8 mouse cellular contexts compared by ENCODE assay signal in genomic region chr14:76693351-76694317, GRCm38 (mm10).
DNase-seq lines count a peak whose midpoint lies in the region; ATAC-seq and TF ChIP-seq lines count a peak whose summit lies in the region.

No protein-coding gene starts in this region.

- no peak for DNase-seq in liver, embryonic 11.5 days (ENCODE audit: low spot score)
- no peak for DNase-seq in liver
- no peak for DNase-seq in cerebellum, adult 18-20 months
- no peak for DNase-seq in right cerebral cortex, adult 2 months (ENCODE audit: low spot score in 2 of 2)
- DNase-seq in retina, postnatal 1 day, result no peak

- peak; percentile 8; the same call in 1 of the 2 replicates for ATAC-seq in liver, embryonic 11.5 days (replicated peaks; ENCODE audit: low FRiP score)
- no peak for ATAC-seq in kidney, embryonic 14.5 days (ENCODE audit: low FRiP score, low TSS enrichment)
- ATAC-seq in neural tube, embryonic 13.5 days (ENCODE audit: low read depth), result no peak

- no peaks in the 10 kb centered on the region for H3K9me3 ChIP-seq in liver, embryonic 11.5 days (ENCODE audit: control insufficient read depth, low read length)
- no peaks in the 10 kb centered on the region for H3K9me3 ChIP-seq in kidney, embryonic 14.5 days (ENCODE audit: control insufficient read depth, low read length)
- no peaks in the 10 kb centered on the region for H3K9me3 ChIP-seq in neural tube, embryonic 13.5 days

- no peaks in the 10 kb centered on the region for H3K36me3 ChIP-seq in liver, embryonic 11.5 days (ENCODE audit: control insufficient read depth, insufficient read depth, low read length)
- H3K36me3 ChIP-seq in kidney, embryonic 14.5 days (ENCODE audit: control insufficient read depth, insufficient read depth, low read length), result no peaks in the 10 kb centered on the region
- H3K36me3 ChIP-seq in neural tube, embryonic 13.5 days, result no peaks in the 10 kb centered on the region

- no peak overlapping the region for H3K27ac ChIP-seq in liver, embryonic 11.5 days (ENCODE audit: low read depth, low read length)
- H3K27ac ChIP-seq in embryonic fibroblast, embryonic 13.5 days (ENCODE audit: insufficient read depth, low read length), result peak overlapping the region; percentile 91
- H3K27ac ChIP-seq in kidney, embryonic 14.5 days (ENCODE audit: low read depth, low read length), result peak overlapping the region; percentile 56
- peak overlapping the region; percentile 64 for H3K27ac ChIP-seq in neural tube, embryonic 13.5 days (replicated peaks)

- H3K27me3 ChIP-seq in liver, embryonic 11.5 days (replicated peaks; ENCODE audit: control insufficient read depth, insufficient read depth, low read length), result no peaks in the 10 kb centered on the region
- no peaks in the 10 kb centered on the region for H3K27me3 ChIP-seq in kidney, embryonic 14.5 days (ENCODE audit: control insufficient read depth, insufficient read depth, low read length)
- no peaks in the 10 kb centered on the region; the same call in 1 of the 2 replicates for H3K27me3 ChIP-seq in neural tube, embryonic 13.5 days

- H3K4me1 ChIP-seq in liver, embryonic 11.5 days (replicated peaks; ENCODE audit: control insufficient read depth, insufficient read depth, low read length), result peaks cover 26% of the 10 kb centered on the region
- peaks cover 18% of the 10 kb centered on the region for H3K4me1 ChIP-seq in embryonic fibroblast, embryonic 13.5 days (ENCODE audit: control insufficient read depth, insufficient read depth, low read length)
- peaks cover 40% of the 10 kb centered on the region for H3K4me1 ChIP-seq in kidney, embryonic 14.5 days (ENCODE audit: control insufficient read depth, insufficient read depth, low read length)
- H3K4me1 ChIP-seq in neural tube, embryonic 13.5 days (replicated peaks), result peaks cover 29% of the 10 kb centered on the region

- no peak for TF ChIP-seq POLR2A in embryonic fibroblast, embryonic 13.5 days (IDR thresholded peaks at IDR 0.05; ENCODE audit: low read depth, low read length)

- H3K4me3 ChIP-seq in liver, embryonic 11.5 days (ENCODE audit: low read depth, low read length), result no peak overlapping the region
- no peak overlapping the region for H3K4me3 ChIP-seq in embryonic fibroblast, embryonic 13.5 days (ENCODE audit: insufficient read depth, low read length)
- no peak overlapping the region for H3K4me3 ChIP-seq in kidney, embryonic 14.5 days (ENCODE audit: low read length)
- H3K4me3 ChIP-seq in neural tube, embryonic 13.5 days, result no peak overlapping the region

- no peak overlapping the region for H3K9ac ChIP-seq in liver, embryonic 11.5 days (ENCODE audit: low read depth, low read length)
- H3K9ac ChIP-seq in kidney, embryonic 14.5 days (ENCODE audit: low read depth, low read length), result no peak overlapping the region
- no peak overlapping the region for H3K9ac ChIP-seq in neural tube, embryonic 13.5 days

- H3K4me2 ChIP-seq in liver, embryonic 11.5 days, result peak overlapping the region; percentile 24; the same call in 1 of the 2 replicates
- H3K4me2 ChIP-seq in kidney, embryonic 14.5 days (replicated peaks; ENCODE audit: low read depth, low read length), result no peak overlapping the region
- H3K4me2 ChIP-seq in neural tube, embryonic 13.5 days, result no peak overlapping the region

- 38% methylated on average over 15 of the region's 15 CpGs for WGBS in liver, embryonic 11.5 days
- 60% methylated on average over 15 of the region's 15 CpGs for WGBS in kidney, embryonic 14.5 days
- 62% methylated on average over 15 of the region's 15 CpGs for WGBS in neural tube, embryonic 13.5 days

- no peak for TF ChIP-seq CTCF in embryonic fibroblast, embryonic 13.5 days (IDR thresholded peaks at IDR 0.05; ENCODE audit: borderline replicate concordance, insufficient read depth, low read length)
